Mouse (Mus musculus): ENCODE measurements around the gene Hoxb9.

DNA sequence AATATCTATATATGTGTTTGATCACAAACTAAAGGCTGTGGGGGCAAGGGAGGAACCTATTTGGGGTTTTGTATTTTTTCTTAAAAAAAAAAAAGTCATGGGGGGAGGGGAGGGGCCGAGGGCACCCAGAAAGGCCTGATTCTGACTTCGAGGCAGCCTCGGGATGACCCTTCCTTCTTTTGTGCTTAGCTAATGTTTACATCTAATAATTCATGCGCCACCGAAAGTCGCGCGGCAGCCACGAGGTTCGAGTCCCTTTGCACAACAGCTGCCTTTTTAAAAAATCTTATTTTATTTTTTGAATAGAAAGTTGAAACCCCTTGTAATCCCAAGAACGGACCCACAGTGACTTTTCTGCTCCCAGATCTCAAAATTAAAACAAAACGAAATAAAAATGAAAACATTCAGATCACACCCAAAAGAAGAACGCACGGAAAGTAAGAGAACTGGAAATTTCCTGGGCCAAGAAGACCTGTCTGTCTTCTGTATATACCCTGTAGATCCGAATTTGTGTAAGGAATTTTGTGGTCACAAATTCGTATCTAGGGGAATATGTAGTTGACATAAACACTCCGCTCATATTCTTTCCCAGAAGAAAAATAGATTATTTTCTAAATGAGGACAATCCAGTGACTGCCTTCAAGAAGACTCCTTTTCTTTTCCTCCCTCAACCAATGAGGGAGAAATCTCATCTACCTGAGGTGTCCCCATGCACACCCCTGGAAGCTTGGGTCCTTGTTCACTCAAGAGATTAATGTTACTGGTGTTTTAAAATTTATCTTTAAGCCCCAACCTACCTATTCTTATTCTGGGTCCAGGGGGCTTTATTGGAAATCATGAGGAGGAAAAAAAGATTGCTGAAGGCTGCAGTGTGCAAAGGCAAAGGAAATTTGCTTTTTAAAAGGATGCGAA, 45.7 kb downstream of the Hoxb9 start:
- TF ChIP-seq POLR2A (IDR thresholded peaks at IDR 0.05; ENCODE audit: borderline replicate concordance, extremely low read depth, insufficient read depth, insufficient read length, poor library complexity, severe bottlenecking) (no peak), CTCF (IDR thresholded peaks at IDR 0.05; ENCODE audit: borderline replicate concordance, extremely low read depth, insufficient read depth, insufficient read length) (no peak)
